Mouse (Mus musculus) kidney, postnatal 0 days (tissue): ENCODE measurements at regions not wholly inside any gene's neighbourhood (a gene's known extent, or its start where the extent isn't known, plus 50 kb on each side); places are given as distances from the start of the nearest gene placed in this dataset.

ENCODE experiments used
- ATAC-seq: fragments of 200-750 bp; cut with Nextera tagmentation; replicated peaks from 2 replicates; pipeline ENCODE4 v1.8.0; 2017; ENCODE audit warnings: low read depth, moderate number of reproducible peaks, moderate TSS enrichment, moderate library complexity; ENCODE audit not compliant: low FRiP score
- DNase-seq: peaks from one replicate; pipeline ENCODE4 v3.0.0-alpha.2; 2016; ENCODE audit warnings: low spot score
- H3K27ac ChIP-seq: fragments of 300-500 bp; sonication (generic); 2 replicates; pipeline ENCODE4 v1.5.1; 2014; ENCODE audit warnings: mild to moderate bottlenecking
- H3K27me3 ChIP-seq: fragments of 300-500 bp; sonication (generic); 2 replicates; pipeline ENCODE4 v1.6.1; 2014; ENCODE audit warnings: low read length, mixed read lengths; ENCODE audit not compliant: insufficient read depth
- H3K36me3 ChIP-seq: fragments of 300-500 bp; sonication (generic); 2 replicates; pipeline ENCODE4 v1.6.1; 2014; ENCODE audit warnings: low read length, mixed read lengths; ENCODE audit not compliant: insufficient read depth
- H3K4me1 ChIP-seq: fragments of 300-500 bp; sonication (generic); replicated peaks from 2 replicates; pipeline ENCODE4 v1.6.1; 2014; ENCODE audit warnings: antibody characterized with exemption, low read length, mixed read lengths; ENCODE audit not compliant: insufficient read depth
- H3K4me2 ChIP-seq: fragments of 300-500 bp; sonication (generic); 2 replicates; pipeline ENCODE4 v1.6.1; 2014; ENCODE audit warnings: mild to moderate bottlenecking, low read length, moderate library complexity, mixed read lengths
- H3K4me3 ChIP-seq: fragments of 300-500 bp; sonication (generic); replicated peaks from 2 replicates; pipeline ENCODE4 v1.5.1; 2014; ENCODE audit warnings: low read depth, low read length
- H3K9ac ChIP-seq: fragments of 300-500 bp; sonication (generic); 2 replicates; pipeline ENCODE4 v1.6.1; 2014; ENCODE audit warnings: low read depth, low read length
- H3K9me3 ChIP-seq: fragments of 300-500 bp; sonication (generic); replicated peaks from 2 replicates; pipeline ENCODE4 v1.6.1; 2016; ENCODE audit warnings: low read length, inconsistent platforms, mixed read lengths
- CTCF ChIP-seq: IDR thresholded peaks from 2 replicates; pipeline ENCODE4 v1.5.1; 2016; ENCODE audit warnings: antibody characterized with exemption, low read depth, mild to moderate bottlenecking, moderate library complexity
- WGBS: fragments of 180-500 bp; shearing (Covaris S2); extraction: QIAGEN DNeasy Blood & Tissue Kit; methylation state at CpG from one replicate; pipeline ENCODE4 v1.1.7; 2014; 5-methylcytosine and 5-hydroxymethylcytosine counted together

- WGBS: 16% methylated on average over 2 of the region's 2 CpGs
- ATAC-seq (0 out of 2 replicates have a peak, but pooled peaks have one; percentile 46), DNase-seq (no peak)
- Histone ChIP-seq H3K27me3 (no peaks in the 10 kb centered on the region), H3K36me3 (no peaks in the 10 kb centered on the region), H3K4me3 (no peak overlapping the region), H3K9me3 (no peaks in the 10 kb centered on the region), H3K4me2 (no peak overlapping the region), H3K4me1 (no peaks in the 10 kb centered on the region), H3K9ac (no peak overlapping the region), H3K27ac (no peak overlapping the region)
- TF ChIP-seq CTCF: no peak
These were observed 307.9 kb downstream of the Satb1 start for GRCm38 (mm10) chr17:51525219-51525618.

GRCm38 (mm10) chr17:51511917-51512316 lies 321.2 kb downstream of the Satb1 start:
- TF ChIP-seq CTCF: no peak
- no peak overlapping the region for H3K9ac ChIP-seq
- no peak overlapping the region for H3K27ac ChIP-seq
- no peak for ATAC-seq
- H3K36me3 ChIP-seq: no peaks in the 10 kb centered on the region
- 58% methylated on average over 2 of the region's 2 CpGs for WGBS
- H3K9me3 ChIP-seq: no peaks in the 10 kb centered on the region
- no peak overlapping the region for H3K4me2 ChIP-seq
- H3K4me1 ChIP-seq: no peaks in the 10 kb centered on the region
- DNase-seq: no peak
- no peaks in the 10 kb centered on the region for H3K27me3 ChIP-seq
- no peak overlapping the region for H3K4me3 ChIP-seq

GRCm38 (mm10) chr17:51500751-51501150 lies 321.6 kb upstream of the Tbc1d5 start:
- H3K36me3 ChIP-seq: no peaks in the 10 kb centered on the region
- no peak for DNase-seq
- H3K9ac ChIP-seq: no peak overlapping the region
- H3K9me3 ChIP-seq: no peaks in the 10 kb centered on the region
- H3K4me3 ChIP-seq: no peak overlapping the region
- 67% methylated on average over 10 of the region's 10 CpGs for WGBS
- H3K27ac ChIP-seq: no peak overlapping the region
- no peak overlapping the region for H3K4me2 ChIP-seq
- no peaks in the 10 kb centered on the region for H3K4me1 ChIP-seq
- H3K27me3 ChIP-seq: no peaks in the 10 kb centered on the region
- no peak for ATAC-seq
- no peak for TF ChIP-seq CTCF

GRCm38 (mm10) chr17:51499541-51499940 lies 320.4 kb upstream of the Tbc1d5 start:
- Histone ChIP-seq H3K27me3 (no peaks in the 10 kb centered on the region), H3K36me3 (no peaks in the 10 kb centered on the region), H3K27ac (no peak overlapping the region), H3K4me2 (no peak overlapping the region), H3K9me3 (no peaks in the 10 kb centered on the region), H3K9ac (no peak overlapping the region), H3K4me1 (no peaks in the 10 kb centered on the region), H3K4me3 (no peak overlapping the region)
- WGBS: 67% methylated on average over 2 of the region's 2 CpGs
- ATAC-seq (no peak), DNase-seq (no peak)
- no peak for TF ChIP-seq CTCF

GRCm38 (mm10) chr17:51495038-51495437 lies 315.9 kb upstream of the Tbc1d5 start:
- Histone ChIP-seq H3K9ac (no peak overlapping the region), H3K4me1 (no peaks in the 10 kb centered on the region), H3K9me3 (no peaks in the 10 kb centered on the region), H3K27ac (no peak overlapping the region), H3K4me2 (no peak overlapping the region), H3K4me3 (no peak overlapping the region), H3K27me3 (no peaks in the 10 kb centered on the region), H3K36me3 (no peaks in the 10 kb centered on the region)
- ATAC-seq (no peak), DNase-seq (no peak)
- no peak for TF ChIP-seq CTCF
- WGBS: 50% methylated on average over 2 of the region's 2 CpGs

GRCm38 (mm10) chr17:51489386-51489785 lies 310.2 kb upstream of the Tbc1d5 start:
- H3K36me3 ChIP-seq: no peaks in the 10 kb centered on the region
- H3K9me3 ChIP-seq: no peaks in the 10 kb centered on the region
- no peak overlapping the region for H3K9ac ChIP-seq
- no peak for DNase-seq
- no peak overlapping the region for H3K27ac ChIP-seq
- WGBS: 76% methylated on average over 3 of the region's 3 CpGs
- no peaks in the 10 kb centered on the region for H3K4me1 ChIP-seq
- H3K4me2 ChIP-seq: no peak overlapping the region
- no peak for TF ChIP-seq CTCF
- no peaks in the 10 kb centered on the region for H3K27me3 ChIP-seq
- no peak for ATAC-seq
- H3K4me3 ChIP-seq: no peak overlapping the region

GRCm38 (mm10) chr17:51487918-51488445 lies 308.8 kb upstream of the Tbc1d5 start:
- no peaks in the 10 kb centered on the region for H3K9me3 ChIP-seq
- no peak for ATAC-seq
- no peak for DNase-seq
- H3K27me3 ChIP-seq: no peaks in the 10 kb centered on the region
- H3K27ac ChIP-seq: no peak overlapping the region
- H3K4me3 ChIP-seq: no peak overlapping the region
- no peak overlapping the region for H3K4me2 ChIP-seq
- no peaks in the 10 kb centered on the region for H3K4me1 ChIP-seq
- H3K9ac ChIP-seq: no peak overlapping the region
- no peaks in the 10 kb centered on the region for H3K36me3 ChIP-seq
- TF ChIP-seq CTCF: no peak
- WGBS: 87% methylated on average over 3 of the region's 3 CpGs
